ENCODE assay signal across 29 mouse cellular contexts in genomic region chr12:74971187-74971586, GRCm38 (mm10).
"Had no signal": no experiment of that assay in that cellular context is flagged by ENCODE, and none has a peak within 500 bp of the region (broad histone marks: within the 10 kb centered on the region; RNA-seq: fewer than 3 reads in every experiment).

No protein-coding gene starts in this region.

- ATAC-seq: liver, embryonic 12.5 days; liver, postnatal 0 days; lung, postnatal 0 days; midbrain, embryonic 13.5 days; midbrain, embryonic 15.5 days; midbrain, embryonic 16.5 days had no signal

- H3K9ac ChIP-seq: limb, embryonic 12.5 days; limb, embryonic 13.5 days; limb, embryonic 15.5 days; liver, embryonic 12.5 days; liver, embryonic 13.5 days; liver, embryonic 14.5 days; liver, embryonic 15.5 days; liver, postnatal 0 days; lung, embryonic 14.5 days; lung, embryonic 15.5 days; midbrain, embryonic 12.5 days; midbrain, embryonic 13.5 days; midbrain, embryonic 15.5 days had no signal

- H3K27ac ChIP-seq: limb, embryonic 10.5 days; limb, embryonic 12.5 days; limb, embryonic 13.5 days; limb, embryonic 15.5 days; liver, embryonic 12.5 days; liver, embryonic 13.5 days; liver, embryonic 14.5 days; liver, embryonic 15.5 days; lung, embryonic 15.5 days; macrophage; midbrain, embryonic 10.5 days; midbrain, embryonic 12.5 days; midbrain, embryonic 13.5 days; midbrain, embryonic 15.5 days had no signal

- H3K27me3 ChIP-seq: limb, embryonic 12.5 days; limb, embryonic 13.5 days; limb, embryonic 15.5 days; liver, embryonic 12.5 days; liver, embryonic 13.5 days; liver, embryonic 15.5 days; lung, embryonic 15.5 days; megakaryocyte, embryonic 14.5 days; midbrain, embryonic 12.5 days; midbrain, embryonic 13.5 days; midbrain, embryonic 15.5 days had no signal

- H3K4me1 ChIP-seq: limb, embryonic 10.5 days; limb, embryonic 12.5 days; limb, embryonic 13.5 days; limb, embryonic 15.5 days; liver, embryonic 12.5 days; liver, embryonic 13.5 days; liver, embryonic 15.5 days; lung, embryonic 15.5 days; midbrain, embryonic 12.5 days; midbrain, embryonic 13.5 days; midbrain, embryonic 15.5 days had no signal

- DNase-seq: left cerebral cortex, postnatal 4 days; liver; liver, embryonic 13.5 days; liver, postnatal 0 days; lung, adult 18-20 months; lung, adult 2 months; lung, embryonic 14.5 days; lung, postnatal 10 days; lung, postnatal 14 days; lung, postnatal 36 days; lung, postnatal 4 days; midbrain, embryonic 14.5 days had no signal

- H3K4me3 ChIP-seq: limb, embryonic 10.5 days; limb, embryonic 12.5 days; limb, embryonic 13.5 days; limb, embryonic 15.5 days; liver, embryonic 12.5 days; liver, embryonic 13.5 days; liver, embryonic 15.5 days; lung, embryonic 15.5 days; megakaryocyte, embryonic 14.5 days; midbrain, embryonic 10.5 days; midbrain, embryonic 12.5 days; midbrain, embryonic 13.5 days; midbrain, embryonic 15.5 days; myocyte had no signal

- H3K36me3 ChIP-seq: limb, embryonic 10.5 days; limb, embryonic 12.5 days; limb, embryonic 13.5 days; limb, embryonic 15.5 days; liver, embryonic 12.5 days; liver, embryonic 13.5 days; liver, embryonic 15.5 days; lung, embryonic 15.5 days; midbrain, embryonic 10.5 days; midbrain, embryonic 12.5 days; midbrain, embryonic 13.5 days; midbrain, embryonic 15.5 days had no signal
